Mouse (Mus musculus): Measurements from ENCODE around the gene Rspry1. TPM values are rescaled to one million over a fixed set of nuclear protein-coding genes. Genes with fewer than 3 reads are reported as not detected.

Rspry1 gene
- polyA plus RNA-seq, 1 experiment from 2014 or later = 54.6 TPM

Other genes starting within 250 kb of the Rspry1 start
- 55.8 and 59.3 TPM in 2 replicates for gene Herpud1, start 215.5 kb upstream of the Rspry1 start, polyA plus RNA-seq (2015; fragmentation: Nextera tagmentation; extraction: Ambion mirVana)
- gene Nlrc5, start 167.6 kb upstream of the Rspry1 start, polyA plus RNA-seq (2015; fragmentation: Nextera tagmentation; extraction: Ambion mirVana) = 0.13 and 0.29 TPM in 2 replicates
- 13.8 and 18.3 TPM in 2 replicates for gene Cpne2, start 68.9 kb upstream of the Rspry1 start, polyA plus RNA-seq (2015; fragmentation: Nextera tagmentation; extraction: Ambion mirVana)
- 89.0 and 94.0 TPM in 2 replicates for gene Fam192a, start 60 bp downstream of the Rspry1 start, polyA plus RNA-seq (2015; fragmentation: Nextera tagmentation; extraction: Ambion mirVana)
- 221 and 224 TPM in 2 replicates for gene Arl2bp, start 64.7 kb downstream of the Rspry1 start, polyA plus RNA-seq (2015; fragmentation: Nextera tagmentation; extraction: Ambion mirVana)
- 0.35 and 0.93 TPM in 2 replicates for gene Pllp, start 94.3 kb downstream of the Rspry1 start, polyA plus RNA-seq (2015; fragmentation: Nextera tagmentation; extraction: Ambion mirVana)
- not detected in 2 replicates for gene Ccl22, start 143.7 kb downstream of the Rspry1 start, polyA plus RNA-seq (2015; fragmentation: Nextera tagmentation; extraction: Ambion mirVana)
- 15.0 and 15.8 TPM in 2 replicates for gene Cx3cl1, start 170.1 kb downstream of the Rspry1 start, polyA plus RNA-seq (2015; fragmentation: Nextera tagmentation; extraction: Ambion mirVana)
- 0.43 TPM in 1 of 2 replicates, not detected in the other for gene Ccl17, start 208.5 kb downstream of the Rspry1 start, polyA plus RNA-seq (2015; fragmentation: Nextera tagmentation; extraction: Ambion mirVana)
- 55.4 and 59.1 TPM in 2 replicates for gene Coq9, start 236.4 kb downstream of the Rspry1 start, polyA plus RNA-seq (2015; fragmentation: Nextera tagmentation; extraction: Ambion mirVana)
- 197 and 202 TPM in 2 replicates for gene Ciapin1, start 236.4 kb downstream of the Rspry1 start, polyA plus RNA-seq (2015; fragmentation: Nextera tagmentation; extraction: Ambion mirVana)

All from hindbrain, embryonic 13.5 days (tissue).